Mouse (Mus musculus) layer of hippocampus, postnatal 14 days (tissue): ENCODE measurements at regions not wholly inside any gene's neighbourhood (a gene's known extent, or its start where the extent isn't known, plus 50 kb on each side); places are given as distances from the start of the nearest gene placed in this dataset.

ENCODE experiments used
- DNase-seq, 2 experiments: peaks; one replicate each; pipeline ENCODE4 v3.0.0; 2021 to 2022; ENCODE audit warnings: low spot score in 2 of 2, mixed read lengths in 1 of 2

GRCm38 (mm10) chr17:14501341-14501740, 192.7 kb downstream of the Thbs2 start:
- DNase-seq = no peak

GRCm38 (mm10) chr17:14497086-14497485, 196.9 kb downstream of the Thbs2 start:
- DNase-seq = no peak

- no peak for DNase-seq
These were observed 200.2 kb downstream of the Thbs2 start for GRCm38 (mm10) chr17:14493751-14494320.

GRCm38 (mm10) chr17:14492936-14493335, 201.1 kb downstream of the Thbs2 start:
- no peak for DNase-seq

- DNase-seq = no peak
These were observed 202.4 kb downstream of the Smoc2 start for GRCm38 (mm10) chr17:14481746-14482145.

GRCm38 (mm10) chr17:14478938-14479505, 199.7 kb downstream of the Smoc2 start:
- DNase-seq = peak in 1 of 2 experiments; percentile 28

GRCm38 (mm10) chr17:14476707-14477106, 197.4 kb downstream of the Smoc2 start:
- DNase-seq = no peak

- DNase-seq = no peak
These were observed 196.7 kb downstream of the Smoc2 start for GRCm38 (mm10) chr17:14475778-14476647.

- no peak for DNase-seq
These were observed 196.0 kb downstream of the Smoc2 start for GRCm38 (mm10) chr17:14475277-14475676.

GRCm38 (mm10) chr17:14468754-14469488, 189.6 kb downstream of the Smoc2 start:
- DNase-seq = no peak

GRCm38 (mm10) chr17:14455251-14455743, 176.0 kb downstream of the Smoc2 start:
- no peak for DNase-seq
